Comparison of ENCODE assay signal across 8 mouse cellular contexts in genomic region chr1:51915576-51916156, GRCm38 (mm10). TPM values are rescaled to one million over a fixed set of nuclear protein-coding genes. Genes with fewer than 3 reads are reported as not detected.
DNase-seq lines count a peak whose midpoint lies in the region; ATAC-seq and TF ChIP-seq lines count a peak whose summit lies in the region.

Gene Myo1b (minus strand): TSS chr1:51916071.

- peak within 1 kb of the TSS; percentile 74 for H3K4me2 ChIP-seq in forebrain, embryonic 12.5 days
- peak within 1 kb of the TSS; percentile 79 for H3K4me2 ChIP-seq in lung, postnatal 0 days (replicated peaks; ENCODE audit: low read depth, low read length)

- ATAC-seq in forebrain, embryonic 12.5 days (ENCODE audit: low FRiP score), result peak; percentile 81
- peak; percentile 91 for ATAC-seq in lung, postnatal 0 days

- no peaks in the 10 kb centered on the region for H3K9me3 ChIP-seq in E14TG2a.4 (ENCODE audit: low read length)
- H3K9me3 ChIP-seq in forebrain, embryonic 12.5 days, result no peaks in the 10 kb centered on the region
- H3K9me3 ChIP-seq in lung, postnatal 0 days (ENCODE audit: low read length), result no peaks in the 10 kb centered on the region

- intact Hi-C loops in heart, postnatal 14 days (cut with DNase I), result loop anchor here (5.0 kb wide), 2 partner anchors 68 to 128 kb away; no protein-coding TSS in a partner anchor

- no peak for TF ChIP-seq CTCF in E14TG2a.4 (conservative IDR thresholded peaks at IDR 0.05; ENCODE audit: low read length)
- peak; percentile 77 for TF ChIP-seq CTCF in lung, postnatal 0 days (IDR thresholded peaks at IDR 0.05)

- peaks cover 23% of the 10 kb centered on the region for H3K27me3 ChIP-seq in E14TG2a.4 (ENCODE audit: insufficient read depth, low read length)
- H3K27me3 ChIP-seq in forebrain, embryonic 12.5 days, result no peaks in the 10 kb centered on the region; the same call in 1 of the 2 replicates
- no peaks in the 10 kb centered on the region for H3K27me3 ChIP-seq in lung, postnatal 0 days (replicated peaks; ENCODE audit: insufficient read depth, low read length)

- peaks cover 44% of the 10 kb centered on the region for H3K4me1 ChIP-seq in E14TG2a.4 (replicated peaks; ENCODE audit: low read depth, low read length)
- peaks cover 36% of the 10 kb centered on the region for H3K4me1 ChIP-seq in forebrain, embryonic 12.5 days
- H3K4me1 ChIP-seq in lung, postnatal 0 days (ENCODE audit: insufficient read depth, low read depth, low read length), result peaks cover 18% of the 10 kb centered on the region

- peak within 1 kb of the TSS; percentile 94 for H3K27ac ChIP-seq in forebrain, embryonic 12.5 days
- peak within 1 kb of the TSS; percentile 79 for H3K27ac ChIP-seq in lung, postnatal 0 days (ENCODE audit: low read length)

- H3K36me3 ChIP-seq in E14TG2a.4 (ENCODE audit: insufficient read depth, low read length), result 0 out of 2 replicates have a peak, but pooled peaks cover 2% of the 10 kb centered on the region
- H3K36me3 ChIP-seq in forebrain, embryonic 12.5 days (replicated peaks), result no peaks in the 10 kb centered on the region
- no peaks in the 10 kb centered on the region for H3K36me3 ChIP-seq in lung, postnatal 0 days (ENCODE audit: insufficient read depth, low read length)

- H3K4me3 ChIP-seq in E14TG2a.4 (replicated peaks; ENCODE audit: low read length), result peak within 1 kb of the TSS; percentile 98
- peak within 1 kb of the TSS; percentile 85 for H3K4me3 ChIP-seq in forebrain, embryonic 12.5 days (replicated peaks)
- peak within 1 kb of the TSS; percentile 92 for H3K4me3 ChIP-seq in lung, postnatal 0 days (ENCODE audit: low read depth, low read length)

- WGBS in forebrain, embryonic 12.5 days, result under 1% methylated on average over 79 of the region's 79 CpGs
- WGBS in lung, postnatal 0 days, result under 1% methylated on average over 64 of the region's 79 CpGs

- peak; percentile 66 for DNase-seq in adrenal gland, adult 8-10 months
- DNase-seq in heart, postnatal 14 days, result peak; percentile 81 to 86
- DNase-seq in kidney, postnatal 4 days, result peak; percentile 83 to 90
- peak; percentile 87 for DNase-seq in lung, postnatal 0 days (ENCODE audit: low spot score)
- peak; percentile 86 for DNase-seq in ovary, postnatal 36 days (ENCODE audit: low spot score)
- peak; percentile 17 for DNase-seq in urinary bladder, postnatal 10 days (ENCODE audit: low spot score)

- no peak for TF ChIP-seq EP300 in lung, postnatal 0 days (IDR thresholded peaks at IDR 0.05)

- H3K9ac ChIP-seq in forebrain, embryonic 12.5 days, result peak within 1 kb of the TSS; percentile 93
- peak within 1 kb of the TSS; percentile 62 for H3K9ac ChIP-seq in lung, postnatal 0 days (replicated peaks; ENCODE audit: low read depth)

RNA-seq across cellular contexts. Expression of gene Myo1b, which starts in this region (rescaled TPM):
- total RNA-seq in adrenal gland, adult 8-10 months (2022), result 10 to 100 TPM; 47.5 to 65.6 (median 54.5) TPM
- 114 and 117 TPM in 2 replicates for polyA plus RNA-seq in forebrain, embryonic 12.5 days (2016; fragmentation: Nextera tagmentation; extraction: Ambion mirVana)
- total RNA-seq in heart, postnatal 14 days (2021), result 10 to 100 TPM; 43.4 to 46.4 TPM
- 108 and 132 TPM in 2 replicates for polyA plus RNA-seq in lung, postnatal 0 days (2015; fragmentation: Nextera tagmentation; extraction: Ambion mirVana)

Comparison
In these comparisons a context has a peak if more than half of its experiments do, and no peak if none do; other contexts are left out.
1. Peak in every context shown above with its lines: DNase-seq, ATAC-seq, H3K4me3 ChIP-seq and H3K27ac ChIP-seq.
2. DNase-seq: peak in every context shown above with its lines; median percentile 87 in lung, postnatal 0 days; 86 in kidney, postnatal 4 days; 86 in ovary, postnatal 36 days; 84 in heart, postnatal 14 days; 66 in adrenal gland, adult 8-10 months; 17 in urinary bladder, postnatal 10 days.